Mouse (Mus musculus) layer of hippocampus, adult 2 months (tissue): ENCODE results near the gene Boc. TPM values are rescaled to one million over a fixed set of nuclear protein-coding genes. Genes with fewer than 3 reads are reported as not detected.

Source experiments
- DNase-seq, 2 experiments: peaks; one replicate each; pipeline ENCODE4 v3.0.0; 2022; ENCODE audit warnings: low spot score in 2 of 2
- H3K27ac ChIP-seq: fragments of 200-600 bp; 2 replicates; pipeline ENCODE4 v1.8.1; 2022
- H3K4me3 ChIP-seq: fragments of 200-600 bp; 2 replicates; pipeline ENCODE4 v1.8.1; 2022; ENCODE audit warnings: mild to moderate bottlenecking
- CTCF ChIP-seq: fragments of 200-600 bp; conservative IDR thresholded peaks from 2 replicates; pipeline ENCODE4 v1.8.1; 2022; ENCODE audit warnings: antibody characterized with exemption, mild to moderate bottlenecking, moderate library complexity
- long read RNA-seq, 2 experiments: library from polyadenylated mRNA; stranded (forward); transcript quantifications; one replicate each; pipeline ENCODE4 v2.0.0; 2021; ENCODE audit warnings: borderline mapping rate in 2 of 2
- total RNA-seq, 2 experiments: library from RNA; stranded (reverse); gene quantifications; 2 replicates each; pipeline ENCODE4 v1.2.3; 2021

The Boc gene
- total RNA-seq: 10 to 100 TPM in 1 of 2 experiments, 1 to 10 TPM in 1; 9.7 to 12.1 TPM
- long read RNA-seq, experiment 1, full-length matches to known transcripts: 1 of 11 reads
- long read RNA-seq, experiment 1, partial matches to known transcripts: 2 of 11 reads
- long read RNA-seq, experiment 1, other reads (novel, unspliced or antisense): 8 of 11 reads
- long read RNA-seq, experiment 2, partial matches to known transcripts: 2 of 9 reads
- long read RNA-seq, experiment 2, other reads (novel, unspliced or antisense): 7 of 9 reads

DNA sequence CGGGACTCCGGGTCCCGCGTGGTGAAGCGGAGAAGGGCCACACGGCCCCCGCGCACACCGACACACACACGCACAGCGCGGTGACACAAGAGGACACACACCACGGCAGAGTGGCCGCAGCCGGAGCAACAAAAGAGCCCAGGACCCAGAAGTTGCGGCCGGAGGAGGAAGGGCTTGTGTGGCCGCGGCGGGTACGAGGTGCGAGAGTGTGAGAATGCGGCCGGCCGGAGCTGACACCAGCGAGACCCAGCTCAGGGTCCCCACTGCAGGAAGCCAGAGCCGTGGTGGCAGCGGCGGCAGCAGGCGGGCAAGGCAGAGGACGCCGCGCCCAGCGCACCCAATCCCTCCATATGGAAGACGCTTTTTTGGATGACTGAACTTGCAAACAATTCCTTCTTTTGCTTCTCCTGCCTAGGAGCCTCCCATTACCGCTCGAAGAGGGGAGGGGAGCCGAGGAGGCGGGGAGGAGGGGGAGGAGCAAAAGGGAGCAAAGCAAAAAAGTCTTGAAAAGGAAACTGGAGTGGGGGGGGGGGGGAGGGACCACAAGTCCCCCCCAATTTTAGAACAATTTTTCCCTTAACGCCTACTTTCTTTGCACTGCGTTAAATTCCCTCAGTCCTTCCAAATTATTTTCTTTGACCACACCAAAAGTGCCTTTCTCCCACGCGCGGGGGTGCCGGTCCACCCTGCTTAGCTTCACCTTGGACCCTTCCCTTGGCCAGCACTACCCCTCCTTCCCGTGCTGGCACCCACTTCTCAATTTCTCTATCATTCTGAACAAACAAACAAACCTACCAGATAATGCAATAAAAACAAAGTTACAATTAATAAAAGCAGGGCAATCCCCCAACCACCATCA lies at the start of gene Boc:
Gene Boc, minus strand, starts transcription at position 427 of the 859 bp plus-strand sequence.
- H3K27ac ChIP-seq: peak within 1 kb of the TSS; percentile 92
- peak within 1 kb of the TSS; percentile 89 for H3K4me3 ChIP-seq
- peak; percentile 63 to 76 for DNase-seq
- no peak for TF ChIP-seq CTCF

DNA sequence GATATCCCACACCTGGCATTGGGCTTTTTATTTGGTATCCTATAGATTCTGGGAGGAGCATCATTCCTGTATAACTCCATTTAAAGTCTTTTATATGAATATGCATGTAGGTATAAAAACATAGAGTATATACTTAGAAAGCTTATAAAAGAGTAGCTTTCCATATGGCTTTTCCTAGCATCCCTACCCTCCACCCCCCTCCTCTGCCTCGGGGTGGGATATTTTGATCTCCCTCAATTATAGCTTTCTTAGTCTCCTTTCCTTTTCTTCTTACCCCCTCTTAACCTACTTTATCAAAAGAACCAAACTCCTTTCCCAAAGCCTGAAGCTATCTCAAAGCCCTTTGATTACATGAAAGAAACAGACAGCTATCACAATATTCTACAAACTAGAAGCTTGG lies 47.9 kb upstream of the Boc start:
- TF ChIP-seq CTCF: no peak
- Histone ChIP-seq H3K4me3 (no peak overlapping the region), H3K27ac (no peak overlapping the region)
- DNase-seq: no peak

DNA sequence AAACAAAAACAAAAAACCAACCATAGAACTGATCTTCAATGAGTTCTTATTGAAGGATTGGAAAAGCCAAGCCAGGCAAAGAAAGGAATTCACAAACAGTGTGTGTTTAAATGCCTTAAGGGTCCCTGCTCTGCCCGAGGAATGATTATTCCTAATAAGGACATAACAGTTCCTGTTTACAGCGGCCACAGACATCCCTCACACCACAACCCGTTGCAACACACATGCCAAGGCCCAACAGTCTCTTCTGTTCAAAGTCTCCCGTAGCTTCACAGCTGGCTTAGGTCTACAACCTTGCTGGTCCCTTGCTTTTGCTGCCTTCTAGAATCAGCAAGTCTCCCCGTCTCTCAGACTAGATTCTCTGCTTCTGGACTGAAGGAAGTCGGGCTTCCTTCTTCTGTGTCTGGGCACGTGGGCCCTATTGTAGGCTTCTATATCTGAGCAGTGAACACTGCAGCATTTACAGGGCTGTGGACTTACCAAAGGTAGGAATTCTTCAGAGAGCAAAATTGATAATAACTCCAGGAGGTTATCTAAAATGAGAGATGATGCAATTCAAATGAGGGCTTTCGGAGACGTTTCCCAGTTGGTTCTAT lies 45.4 kb upstream of the Boc start:
- no peak for DNase-seq
- H3K4me3 ChIP-seq: no peak overlapping the region
- no peak overlapping the region for H3K27ac ChIP-seq
- TF ChIP-seq CTCF: no peak

DNA sequence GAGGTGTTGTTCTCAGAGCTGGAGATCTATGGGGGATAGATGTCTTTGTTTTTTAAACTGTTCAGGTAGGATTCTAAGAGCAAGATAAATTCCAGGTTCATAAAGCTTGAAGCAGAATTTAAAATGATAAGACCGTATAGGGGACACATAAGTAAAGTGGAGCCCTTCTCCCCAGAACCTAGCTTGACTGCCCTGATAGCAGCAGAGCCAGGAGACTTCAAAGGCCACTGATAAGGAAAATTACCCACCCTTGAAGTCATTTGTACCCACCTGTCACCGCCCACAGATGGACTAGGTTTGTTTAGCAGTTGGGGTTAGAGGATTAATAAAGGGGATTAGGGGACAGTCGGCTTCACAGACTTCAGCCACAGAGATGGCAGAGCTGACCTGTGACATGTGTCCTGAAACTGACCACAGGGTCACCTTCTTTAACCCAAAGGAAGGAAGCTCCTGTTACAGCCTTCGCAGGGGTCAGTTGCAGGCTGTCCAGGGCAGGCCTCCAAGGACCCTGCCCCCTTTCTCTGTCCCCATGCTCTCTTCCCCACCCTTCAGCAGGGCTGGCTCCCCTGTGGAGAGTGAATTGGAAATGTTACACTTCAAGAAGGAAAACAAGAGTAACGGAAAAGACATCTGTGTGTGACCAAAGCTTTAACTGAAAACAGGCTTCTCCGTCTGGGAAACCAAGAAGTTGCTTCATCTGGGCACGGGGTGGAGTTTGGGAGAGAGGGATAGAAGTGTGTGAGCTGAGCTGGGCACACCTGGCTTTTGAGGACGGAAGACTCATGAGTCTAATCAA lies 43.5 kb upstream of the Boc start:
- Histone ChIP-seq H3K27ac (no peak overlapping the region), H3K4me3 (no peak overlapping the region)
- no peak for DNase-seq
- TF ChIP-seq CTCF: no peak

DNA sequence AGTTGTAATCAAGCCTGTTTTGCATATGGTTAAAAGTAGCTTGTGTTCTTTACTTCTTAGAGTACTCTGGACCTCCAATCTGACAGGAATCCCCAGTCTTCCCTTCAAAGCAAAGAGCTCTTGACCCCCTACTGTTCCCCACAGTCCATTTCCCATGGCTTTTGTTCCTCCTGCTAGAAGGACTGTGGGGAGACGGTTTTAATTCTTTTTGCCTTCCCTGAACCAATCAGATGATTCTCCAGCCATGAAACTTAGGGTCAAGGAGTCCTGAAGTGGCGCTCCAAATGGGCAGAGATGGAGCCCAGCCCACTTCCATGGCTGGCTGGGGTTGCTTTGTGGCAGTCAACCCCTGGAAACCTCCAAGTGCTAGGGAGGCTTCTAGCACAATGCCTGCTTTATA lies 42.5 kb upstream of the Boc start:
- no peak for DNase-seq
- Histone ChIP-seq H3K4me3 (no peak overlapping the region), H3K27ac (no peak overlapping the region)
- TF ChIP-seq CTCF: no peak

DNA sequence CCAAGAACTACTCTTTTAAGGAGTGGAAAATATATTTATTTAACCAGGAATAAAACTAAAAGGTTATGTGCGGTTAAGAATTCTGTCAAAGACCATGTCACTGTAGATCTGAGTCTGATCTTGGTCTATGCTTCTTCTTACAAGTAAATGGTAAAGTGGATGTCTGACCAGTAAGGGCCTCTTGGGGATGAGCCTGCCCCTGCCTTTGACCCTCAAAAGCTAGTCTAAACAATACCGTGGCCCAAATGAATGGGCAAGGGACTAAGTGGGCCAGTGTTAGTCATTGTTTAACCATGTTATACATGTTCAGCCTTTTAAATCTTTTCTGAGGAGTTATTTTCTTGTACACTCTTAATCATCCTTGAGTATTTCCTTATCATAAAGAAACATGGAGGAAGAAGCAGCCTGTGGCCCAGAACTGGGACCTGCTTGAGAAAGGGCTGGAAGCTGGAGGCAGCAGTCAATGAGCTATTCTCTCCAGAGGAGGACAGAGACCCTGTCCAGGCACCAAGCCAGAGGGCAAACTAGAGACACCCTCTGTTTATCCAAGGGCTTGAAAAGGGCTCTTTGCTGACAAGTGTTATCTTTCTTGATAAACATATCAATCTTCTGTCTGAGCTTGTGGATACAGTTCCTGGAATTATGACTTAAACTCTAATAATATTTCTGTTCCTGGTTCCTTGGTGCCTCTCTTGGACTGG lies 38.6 kb upstream of the Boc start:
- DNase-seq: no peak
- TF ChIP-seq CTCF: no peak
- Histone ChIP-seq H3K4me3 (no peak overlapping the region), H3K27ac (no peak overlapping the region)

DNA sequence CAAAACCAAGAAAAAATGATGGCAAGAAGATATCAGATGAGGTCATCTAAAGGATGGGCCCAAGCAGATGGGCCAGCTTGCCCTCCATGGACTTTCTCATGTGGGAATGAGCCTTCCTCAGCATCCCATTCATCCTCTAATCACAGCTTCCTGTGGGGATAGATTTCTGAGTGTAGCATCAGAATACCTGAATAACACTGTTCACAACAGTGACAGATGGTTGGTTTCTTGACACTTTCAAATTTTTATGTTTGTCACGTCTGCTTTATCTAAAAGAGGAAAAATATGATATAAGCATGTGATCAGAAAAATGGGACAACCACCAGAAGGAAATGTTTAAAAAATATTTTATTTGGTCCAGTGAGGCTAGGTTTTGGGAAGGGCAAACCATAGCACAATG lies 30.8 kb upstream of the Boc start:
- DNase-seq: no peak
- Histone ChIP-seq H3K27ac (no peak overlapping the region), H3K4me3 (no peak overlapping the region)
- no peak for TF ChIP-seq CTCF

DNA sequence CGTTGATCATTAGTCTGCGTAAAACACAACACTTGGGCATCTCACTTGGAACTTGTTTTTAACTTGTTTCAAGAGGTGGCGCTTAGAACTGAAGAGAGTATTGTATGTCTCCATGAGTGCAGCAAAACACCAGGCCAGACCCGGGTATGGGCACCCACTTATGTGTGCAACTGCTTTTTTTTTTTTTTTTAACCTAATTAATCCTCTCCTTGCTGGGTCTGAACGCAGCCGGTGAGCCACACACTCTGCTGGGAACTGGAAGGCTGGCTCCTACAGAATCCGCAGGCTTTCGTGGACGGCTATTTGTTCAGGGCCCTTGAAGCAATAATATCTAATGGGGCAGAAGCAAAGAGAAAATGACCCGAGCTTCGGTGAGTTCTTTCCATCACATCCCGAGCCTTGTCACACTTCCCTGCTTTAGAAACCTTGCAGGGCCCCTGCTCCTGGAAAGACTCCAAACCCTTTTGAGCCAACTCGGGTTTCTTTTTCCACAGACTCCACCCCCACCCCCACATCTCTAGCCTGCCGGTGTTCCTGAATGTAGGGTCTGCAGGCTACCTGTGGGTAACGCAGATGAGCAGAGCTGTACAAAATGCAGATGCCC lies 20.8 kb upstream of the Boc start:
- no peak for TF ChIP-seq CTCF
- no peak for DNase-seq
- Histone ChIP-seq H3K27ac (no peak overlapping the region), H3K4me3 (no peak overlapping the region)

DNA sequence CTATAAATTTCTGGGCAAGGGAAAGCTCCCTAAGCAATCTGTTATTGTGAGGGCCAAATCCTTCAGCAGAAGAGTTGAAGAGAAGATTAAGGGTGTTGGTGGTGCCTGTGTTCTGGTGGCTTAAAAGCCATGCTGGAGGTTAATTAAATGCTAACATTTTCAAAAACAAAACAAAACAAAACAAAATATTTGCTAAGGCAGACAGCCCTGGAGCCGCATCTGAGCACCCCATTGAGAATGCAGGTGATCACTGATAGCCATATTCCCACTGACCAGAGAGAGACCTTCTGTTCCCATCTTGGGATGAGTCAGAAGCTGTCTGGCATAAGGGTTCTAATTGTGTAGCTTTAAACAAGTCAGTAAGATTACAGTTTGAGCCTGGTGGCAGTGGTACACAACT lies 19.9 kb upstream of the Boc start:
- Histone ChIP-seq H3K27ac (no peak overlapping the region), H3K4me3 (no peak overlapping the region)
- TF ChIP-seq CTCF: no peak
- DNase-seq: no peak

DNA sequence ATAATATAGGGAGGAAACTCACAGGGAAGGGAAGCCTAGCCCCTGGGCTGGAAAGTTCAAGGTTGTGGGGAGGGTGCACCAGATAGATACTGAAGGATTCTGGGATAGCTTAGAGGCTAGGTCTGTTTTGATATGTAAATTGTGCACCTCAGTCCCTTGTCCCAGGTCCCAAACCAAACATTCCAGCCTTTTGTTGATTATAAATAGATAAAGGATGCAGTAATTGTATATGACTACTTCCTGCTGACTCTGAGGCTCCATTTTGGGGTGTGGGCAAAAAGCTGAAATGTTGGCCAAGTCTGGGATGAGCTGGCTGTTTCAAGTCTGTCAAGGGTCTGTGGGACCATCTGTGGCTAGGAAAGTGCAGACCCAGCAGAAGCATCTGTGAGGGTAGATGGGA lies 9.4 kb upstream of the Boc start:
- TF ChIP-seq CTCF: no peak
- no peak overlapping the region for H3K27ac ChIP-seq

DNA sequence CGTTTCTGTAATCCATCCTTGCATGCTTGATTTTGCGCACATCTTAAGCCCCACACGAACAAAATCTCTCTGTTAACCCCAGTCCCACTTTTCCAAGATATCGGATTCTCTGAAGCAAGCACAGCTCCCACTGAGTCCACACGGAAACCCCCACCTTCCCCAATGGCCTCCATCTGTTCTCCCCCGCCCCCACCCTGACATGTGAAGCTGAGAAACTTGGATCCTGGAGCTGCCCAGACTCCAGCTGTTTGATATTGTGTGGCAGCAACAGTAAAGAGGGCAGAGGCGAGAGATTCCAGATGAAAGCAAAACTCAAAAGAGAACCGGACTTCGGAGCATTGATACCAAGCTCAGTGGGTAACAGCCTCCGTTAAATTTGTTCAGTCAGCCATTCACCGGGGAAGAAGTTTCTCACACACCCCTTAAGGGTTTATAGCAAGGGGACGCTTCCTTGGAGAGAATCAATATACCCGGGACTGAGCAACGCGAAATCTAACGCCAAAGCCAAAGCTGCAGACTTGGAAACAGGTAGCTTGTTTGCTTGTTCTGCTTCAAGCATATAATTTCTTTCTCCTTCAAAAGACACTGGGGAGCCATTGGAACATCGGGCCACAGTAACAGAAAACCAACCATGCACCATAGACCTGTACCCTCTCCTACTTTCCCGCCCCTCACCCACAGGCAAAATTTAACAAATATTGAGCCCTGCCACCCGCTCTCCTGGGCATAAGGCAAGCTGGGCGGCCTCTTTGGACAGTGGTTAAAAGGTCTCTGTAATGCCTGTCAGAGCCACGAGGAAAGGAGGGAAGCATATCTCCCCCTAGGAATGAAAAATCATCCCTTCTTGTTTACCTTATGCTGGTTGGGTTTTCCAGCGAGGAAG lies 6.9 kb upstream of the Boc start:
- no peak for TF ChIP-seq CTCF

More for the DNA sequence above, 9.4 kb upstream of the Boc start:
- H3K4me3 ChIP-seq: no peak overlapping the region
- DNase-seq: no peak

More for the DNA sequence above, 6.9 kb upstream of the Boc start:
- no peak for DNase-seq
- H3K27ac ChIP-seq: no peak overlapping the region
- H3K4me3 ChIP-seq: no peak overlapping the region
